Mouse (Mus musculus): ENCODE measurements around the gene Piwil1. TPM values are rescaled to one million over a fixed set of nuclear protein-coding genes. Genes with fewer than 3 reads are reported as not detected.

Gene Piwil1
- not detected in 2 replicates for polyA plus RNA-seq (2012; ENCODE audit: insufficient read depth, insufficient read length, missing spikeins)

DNA sequence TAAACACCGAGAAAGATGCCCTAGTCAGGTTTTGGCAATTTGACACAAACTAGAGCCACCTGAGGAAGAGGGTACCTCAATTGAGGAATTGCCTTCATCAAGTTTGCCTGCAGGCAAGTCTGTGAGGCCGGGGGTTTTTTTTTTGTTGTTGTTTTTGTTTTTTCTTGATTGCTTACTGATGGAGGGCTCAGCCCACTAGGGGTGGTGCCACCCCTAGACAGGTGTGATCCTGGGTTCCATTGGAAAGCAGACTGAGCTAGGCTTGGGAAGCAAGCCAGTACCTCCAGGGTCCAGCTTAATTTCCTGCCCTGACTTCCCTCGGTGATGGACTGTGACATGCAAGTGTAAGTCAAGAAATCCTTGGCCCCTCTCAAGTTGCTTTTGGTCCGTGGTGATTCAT lies at the start of gene Piwil1:
Gene Piwil1 (plus strand): TSS at position 301 of the 400 bp plus-strand sequence.
- no peaks in the 10 kb centered on the region for H3K4me1 ChIP-seq (ENCODE audit: control insufficient read depth, insufficient read depth, low read length)
- H3K4me3 ChIP-seq (ENCODE audit: insufficient read depth, low read length): no peak within 1 kb of the TSS
- no peak within 1 kb of the TSS for H3K27ac ChIP-seq (ENCODE audit: insufficient read depth, low read depth, low read length)
- TF ChIP-seq CTCF (IDR thresholded peaks at IDR 0.05; ENCODE audit: low read depth, low read length) (no peak), POLR2A (IDR thresholded peaks at IDR 0.05; ENCODE audit: borderline replicate concordance, low read depth, low read length) (no peak)

DNA sequence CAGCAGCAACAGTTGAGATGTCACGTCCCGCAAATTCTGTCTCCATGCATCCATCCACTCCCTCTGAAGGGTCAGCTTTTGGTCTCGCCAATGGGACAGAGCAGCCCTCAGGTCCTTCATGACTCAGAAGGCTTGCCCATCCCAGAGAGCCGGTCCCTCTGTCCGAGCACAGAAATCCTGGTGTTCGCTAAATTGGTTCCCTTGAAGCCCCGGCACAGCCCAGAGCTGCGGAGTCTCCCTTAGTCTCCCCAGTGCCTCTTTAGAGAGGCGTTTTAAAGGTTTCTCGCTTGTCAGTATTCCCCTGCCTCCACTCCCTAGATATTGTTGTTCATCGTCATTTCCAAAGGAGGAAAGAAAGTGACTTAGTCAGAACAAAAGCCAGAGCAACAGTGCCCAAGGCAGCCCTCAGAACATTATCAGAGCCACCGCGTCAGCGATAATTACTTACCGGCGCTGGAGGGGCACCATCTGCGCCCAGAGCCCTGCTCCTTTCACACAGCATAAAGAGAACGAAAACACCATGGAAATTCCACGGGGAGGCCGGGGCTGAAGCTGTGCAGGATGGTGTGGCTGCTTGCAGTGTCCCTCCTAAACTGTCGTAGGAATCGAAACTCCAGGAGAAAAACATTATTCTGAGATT lies 45.7 kb upstream of the Piwil1 start:
- TF ChIP-seq CTCF (IDR thresholded peaks at IDR 0.05; ENCODE audit: low read depth, low read length) (no peak), POLR2A (IDR thresholded peaks at IDR 0.05; ENCODE audit: borderline replicate concordance, low read depth, low read length) (no peak)
- H3K4me1 ChIP-seq (ENCODE audit: control insufficient read depth, insufficient read depth, low read length): no peaks in the 10 kb centered on the region

DNA sequence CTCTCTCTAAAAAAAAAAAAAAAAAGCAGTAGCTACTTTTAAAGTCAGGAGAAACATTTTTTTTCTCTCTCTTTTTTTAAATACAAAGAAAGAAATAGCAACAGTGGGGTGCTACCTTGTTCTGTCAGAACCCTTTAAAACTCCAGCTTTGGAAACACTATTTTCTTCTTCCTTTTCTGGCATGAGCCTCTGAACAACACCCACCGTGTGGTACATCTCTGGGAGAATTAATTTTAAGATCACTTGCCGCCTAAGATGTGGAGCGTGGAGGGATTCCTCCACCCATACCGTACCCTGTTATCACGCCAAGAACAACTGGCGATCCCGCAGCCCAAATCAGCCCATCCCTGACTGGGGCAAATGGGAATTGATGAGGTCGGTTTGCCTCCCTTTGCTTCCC lies 42.2 kb upstream of the Piwil1 start:
- Histone ChIP-seq H3K27ac (ENCODE audit: insufficient read depth, low read depth, low read length) (no peak overlapping the region), H3K4me3 (ENCODE audit: insufficient read depth, low read length) (no peak overlapping the region), H3K4me1 (ENCODE audit: control insufficient read depth, insufficient read depth, low read length) (no peaks in the 10 kb centered on the region)
- no peak for TF ChIP-seq CTCF (IDR thresholded peaks at IDR 0.05; ENCODE audit: low read depth, low read length)
- no peak for TF ChIP-seq POLR2A (IDR thresholded peaks at IDR 0.05; ENCODE audit: borderline replicate concordance, low read depth, low read length)

More for the DNA sequence above, 45.7 kb upstream of the Piwil1 start:
- Histone ChIP-seq H3K4me3 (ENCODE audit: insufficient read depth, low read length) (no peak overlapping the region), H3K27ac (ENCODE audit: insufficient read depth, low read depth, low read length) (no peak overlapping the region)

DNA sequence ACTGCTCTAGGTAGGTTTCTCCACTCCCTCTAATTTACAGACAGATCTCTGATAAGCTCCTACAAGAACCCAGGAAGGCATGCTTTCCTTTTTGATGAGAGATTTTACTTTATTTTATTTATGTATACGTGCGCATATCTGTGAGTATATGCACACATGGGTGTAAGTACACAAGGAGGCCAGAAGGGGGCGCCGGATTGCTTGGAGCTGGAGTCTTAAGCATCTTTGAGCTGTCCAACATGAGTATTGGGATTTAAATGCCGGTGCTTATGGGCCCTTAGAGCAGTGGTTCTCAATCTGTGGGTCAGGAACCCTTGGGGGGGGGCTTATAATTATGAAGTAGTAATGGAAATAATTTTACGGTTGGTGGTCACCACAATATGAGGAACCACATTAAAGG lies 39.4 kb upstream of the Piwil1 start:
- Histone ChIP-seq H3K27ac (ENCODE audit: insufficient read depth, low read depth, low read length) (no peak overlapping the region), H3K4me3 (ENCODE audit: insufficient read depth, low read length) (no peak overlapping the region), H3K4me1 (ENCODE audit: control insufficient read depth, insufficient read depth, low read length) (no peaks in the 10 kb centered on the region)
- no peak for TF ChIP-seq POLR2A (IDR thresholded peaks at IDR 0.05; ENCODE audit: borderline replicate concordance, low read depth, low read length)
- TF ChIP-seq CTCF (IDR thresholded peaks at IDR 0.05; ENCODE audit: low read depth, low read length): no peak

DNA sequence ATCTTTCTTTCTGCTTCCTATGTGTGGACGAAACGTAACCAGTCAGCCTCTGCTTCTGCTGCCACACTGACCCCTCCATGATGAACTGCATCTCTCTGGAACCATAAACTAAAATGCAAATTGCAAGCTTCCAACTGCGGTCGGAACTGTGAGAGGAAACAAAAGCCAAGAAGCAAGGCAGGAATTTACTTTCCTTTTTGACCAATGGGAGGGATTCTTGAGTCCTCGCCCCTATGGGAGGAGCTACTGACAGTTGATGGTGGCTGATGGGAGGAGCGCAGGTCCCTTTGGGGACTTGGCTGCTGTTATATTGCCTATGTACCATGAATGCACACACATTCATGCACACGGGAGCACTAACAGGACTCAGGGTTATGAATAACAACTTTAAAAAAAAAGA lies 38.3 kb upstream of the Piwil1 start:
- Histone ChIP-seq H3K4me1 (ENCODE audit: control insufficient read depth, insufficient read depth, low read length) (no peaks in the 10 kb centered on the region), H3K27ac (ENCODE audit: insufficient read depth, low read depth, low read length) (no peak overlapping the region), H3K4me3 (ENCODE audit: insufficient read depth, low read length) (no peak overlapping the region)
- TF ChIP-seq POLR2A (IDR thresholded peaks at IDR 0.05; ENCODE audit: borderline replicate concordance, low read depth, low read length): no peak
- TF ChIP-seq CTCF (IDR thresholded peaks at IDR 0.05; ENCODE audit: low read depth, low read length): no peak

DNA sequence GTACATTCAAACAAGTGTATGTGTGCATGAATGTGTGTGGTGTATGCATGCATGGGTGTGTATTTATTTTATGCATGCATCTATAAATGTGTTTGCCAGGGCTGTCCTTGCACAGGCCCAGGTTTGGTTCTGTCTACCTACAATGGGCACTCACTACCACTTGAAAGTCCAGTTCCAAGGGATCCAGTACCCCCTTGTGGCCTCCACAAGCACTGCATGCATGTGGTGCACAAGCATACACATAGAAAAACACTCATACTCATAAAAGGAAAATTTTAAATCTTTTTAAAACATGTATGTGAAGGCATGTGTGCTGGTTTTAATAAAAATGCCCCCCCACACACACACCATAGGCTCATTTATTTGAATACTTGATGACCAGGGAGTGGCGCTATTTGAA lies 37.3 kb upstream of the Piwil1 start:
- no peak overlapping the region for H3K27ac ChIP-seq (ENCODE audit: insufficient read depth, low read depth, low read length)
- H3K4me3 ChIP-seq (ENCODE audit: insufficient read depth, low read length): no peak overlapping the region
- TF ChIP-seq POLR2A (IDR thresholded peaks at IDR 0.05; ENCODE audit: borderline replicate concordance, low read depth, low read length) (no peak), CTCF (IDR thresholded peaks at IDR 0.05; ENCODE audit: low read depth, low read length) (no peak)
- no peaks in the 10 kb centered on the region for H3K4me1 ChIP-seq (ENCODE audit: control insufficient read depth, insufficient read depth, low read length)

DNA sequence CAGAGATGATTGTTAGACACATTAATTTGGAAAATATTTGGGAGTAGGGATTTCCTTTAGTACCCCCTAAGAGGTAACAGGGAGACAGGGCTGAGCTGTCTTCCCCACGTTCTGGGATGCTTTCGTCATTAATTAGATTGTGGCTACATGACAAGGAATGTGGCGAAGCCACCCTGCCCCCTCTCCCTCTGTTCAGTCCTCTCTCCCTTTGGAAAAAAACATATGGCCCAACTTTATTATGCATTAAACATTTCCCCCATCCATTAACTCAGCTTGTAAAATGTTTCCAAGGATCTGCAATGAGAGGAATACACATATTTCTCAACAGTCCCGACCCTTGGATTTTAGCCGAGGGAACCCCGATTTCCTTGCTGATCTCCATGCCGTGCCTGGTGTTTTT lies 35.0 kb upstream of the Piwil1 start:
- TF ChIP-seq POLR2A (IDR thresholded peaks at IDR 0.05; ENCODE audit: borderline replicate concordance, low read depth, low read length): no peak
- no peak for TF ChIP-seq CTCF (IDR thresholded peaks at IDR 0.05; ENCODE audit: low read depth, low read length)
- no peaks in the 10 kb centered on the region for H3K4me1 ChIP-seq (ENCODE audit: control insufficient read depth, insufficient read depth, low read length)

DNA sequence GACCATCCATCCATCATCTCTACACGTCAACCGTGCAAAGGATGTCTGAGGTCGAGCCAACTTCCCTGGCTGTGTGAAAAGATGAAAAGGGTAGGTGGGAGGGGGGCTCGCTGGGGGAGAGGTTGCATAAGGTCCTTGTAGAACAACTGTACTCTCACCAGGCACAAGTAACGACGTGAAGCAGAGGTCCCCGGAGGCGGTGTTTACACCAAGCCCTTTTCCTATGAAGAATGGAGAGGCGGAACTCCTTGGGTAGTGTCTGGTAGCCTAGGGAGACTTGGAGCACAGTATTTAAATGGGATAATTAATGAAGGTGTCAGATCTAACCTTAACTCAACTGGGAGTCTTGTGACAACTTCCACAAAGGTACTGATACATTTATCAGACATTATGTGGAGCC lies 28.2 kb upstream of the Piwil1 start:
- Histone ChIP-seq H3K27ac (ENCODE audit: insufficient read depth, low read depth, low read length) (no peak overlapping the region), H3K4me3 (ENCODE audit: insufficient read depth, low read length) (no peak overlapping the region), H3K4me1 (ENCODE audit: control insufficient read depth, insufficient read depth, low read length) (no peaks in the 10 kb centered on the region)
- TF ChIP-seq POLR2A (IDR thresholded peaks at IDR 0.05; ENCODE audit: borderline replicate concordance, low read depth, low read length) (no peak), CTCF (IDR thresholded peaks at IDR 0.05; ENCODE audit: low read depth, low read length) (no peak)

More for the DNA sequence above, 35.0 kb upstream of the Piwil1 start:
- Histone ChIP-seq H3K27ac (ENCODE audit: insufficient read depth, low read depth, low read length) (no peak overlapping the region), H3K4me3 (ENCODE audit: insufficient read depth, low read length) (no peak overlapping the region)

DNA sequence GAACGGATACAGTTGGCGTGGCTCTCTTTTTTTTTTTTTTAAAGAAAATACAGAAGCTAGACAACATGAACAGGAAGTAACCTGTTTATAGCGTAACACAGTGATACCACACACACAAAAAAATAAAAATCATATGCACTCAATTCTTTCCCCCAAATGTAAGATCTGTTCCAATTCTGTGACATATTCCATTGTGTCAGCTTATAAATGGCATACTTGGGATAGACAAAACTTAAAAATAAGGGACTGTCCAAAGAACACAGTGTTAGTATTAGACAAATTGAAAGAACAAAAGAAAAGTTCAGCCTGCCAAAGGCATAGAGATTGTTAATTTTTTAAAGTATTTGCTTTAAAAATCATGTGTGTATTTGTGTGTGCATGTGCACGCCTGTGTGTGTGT lies 25.0 kb upstream of the Piwil1 start:
- no peaks in the 10 kb centered on the region for H3K4me1 ChIP-seq (ENCODE audit: control insufficient read depth, insufficient read depth, low read length)
- no peak for TF ChIP-seq CTCF (IDR thresholded peaks at IDR 0.05; ENCODE audit: low read depth, low read length)
- no peak for TF ChIP-seq POLR2A (IDR thresholded peaks at IDR 0.05; ENCODE audit: borderline replicate concordance, low read depth, low read length)
- H3K27ac ChIP-seq (ENCODE audit: insufficient read depth, low read depth, low read length): no peak overlapping the region
- H3K4me3 ChIP-seq (ENCODE audit: insufficient read depth, low read length): no peak overlapping the region

DNA sequence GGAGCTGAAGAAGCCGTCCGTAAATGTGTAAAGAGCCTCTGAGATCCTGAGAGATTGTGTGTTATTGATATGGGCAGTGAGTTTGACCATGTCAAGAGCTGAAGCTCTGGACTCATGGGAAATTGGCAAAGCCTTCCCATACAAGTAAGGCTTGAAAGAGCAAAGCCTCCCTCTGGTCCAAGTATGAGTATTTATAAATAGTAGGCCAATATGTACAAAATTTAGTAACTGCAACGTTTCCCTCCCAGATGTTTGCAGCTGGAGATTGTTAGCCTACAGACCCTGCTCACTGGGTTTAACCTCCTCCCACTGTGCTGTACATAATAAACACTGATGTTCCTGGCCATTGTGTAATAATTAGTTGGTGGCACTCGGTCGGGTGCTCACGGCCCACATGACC lies 24.5 kb upstream of the Piwil1 start:
- H3K27ac ChIP-seq (ENCODE audit: insufficient read depth, low read depth, low read length): no peak overlapping the region
- H3K4me1 ChIP-seq (ENCODE audit: control insufficient read depth, insufficient read depth, low read length): no peaks in the 10 kb centered on the region
- no peak overlapping the region for H3K4me3 ChIP-seq (ENCODE audit: insufficient read depth, low read length)
- TF ChIP-seq POLR2A (IDR thresholded peaks at IDR 0.05; ENCODE audit: borderline replicate concordance, low read depth, low read length) (no peak), CTCF (IDR thresholded peaks at IDR 0.05; ENCODE audit: low read depth, low read length) (no peak)

Measured in bone marrow macrophage, adult 2 months (primary cell).